Mouse (Mus musculus) cerebellum, postnatal 4 days (tissue): ENCODE measurements at regions not wholly inside any gene's neighbourhood (a gene's known extent, or its start where the extent isn't known, plus 50 kb on each side); places are given as distances from the start of the nearest gene placed in this dataset.
A peak's percentile ranks its signal among the peaks of the same experiment; 100 is the strongest.

Source experiments
- DNase-seq, 2 experiments: peaks; one replicate each; pipeline ENCODE4 v3.0.0; 2022; ENCODE audit warnings: low spot score in 2 of 2, mixed read lengths in 1 of 2

GRCm38 (mm10) chr15:15946280-15947110 is 782.1 kb upstream of the Cdh9 start:
- DNase-seq = no peak

- DNase-seq = no peak
These were observed 769.1 kb upstream of the Cdh9 start for GRCm38 (mm10) chr15:15959411-15959810.

DNA sequence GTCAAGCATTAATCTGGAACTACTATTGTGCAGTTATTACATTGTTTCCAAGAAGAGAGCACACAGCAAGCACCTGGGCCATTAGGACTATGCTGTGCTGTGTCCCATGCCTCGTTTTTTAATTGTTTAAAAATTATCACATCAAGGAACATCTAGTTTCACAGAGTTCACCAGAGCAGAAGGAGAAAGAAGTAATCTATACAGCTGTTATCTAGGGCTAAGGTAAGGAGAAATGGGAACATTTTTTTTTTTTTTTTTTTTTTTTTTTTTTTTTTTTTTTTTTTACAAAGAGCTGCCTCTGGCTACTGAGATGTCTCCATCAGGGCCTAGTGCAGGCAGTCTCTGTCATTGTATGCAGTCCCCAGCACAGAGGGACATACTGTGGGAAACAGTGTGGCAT is 760.0 kb upstream of the Cdh9 start:
- DNase-seq = no peak

DNA sequence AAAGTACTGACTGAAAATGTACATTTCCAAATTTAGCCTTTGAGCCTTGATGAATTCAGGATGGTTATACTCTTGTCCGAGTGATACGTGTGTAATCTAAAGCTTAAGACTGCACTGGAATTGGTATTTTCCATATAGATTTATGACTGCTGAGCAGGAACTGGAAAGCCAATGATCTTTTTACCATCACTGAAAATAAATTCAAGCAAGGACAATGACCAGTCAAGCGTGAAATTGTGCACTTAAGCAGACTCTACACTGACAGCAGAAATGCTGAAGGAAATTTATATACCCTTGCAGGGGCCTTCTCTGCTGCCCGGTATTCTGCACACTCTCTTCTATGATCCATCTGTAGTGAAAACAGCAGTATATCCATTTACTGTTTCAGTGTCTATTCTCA is 751.8 kb upstream of the Cdh9 start:
- DNase-seq = peak in 1 of 2 experiments; percentile 13
